Mouse (Mus musculus) gonadal fat pad, adult 2 months (tissue): ENCODE results near the gene Cnksr1. TPM values are rescaled to one million over a fixed set of nuclear protein-coding genes. Genes with fewer than 3 reads are reported as not detected.
"Not testable (repeated sequence)": the region's sequence is repeated elsewhere in the genome, so short reads cannot be mapped to it uniquely, and the experiment has no call there.

Experiments used
- DNase-seq: peaks from one replicate; pipeline ENCODE4 v3.0.0-alpha.2; 2012; ENCODE audit warnings: low read depth
- polyA plus RNA-seq: library from polyadenylated mRNA; depleted of rRNA; stranded (reverse); fragments of >200 nt; gene quantifications from 2 replicates; pipeline ENCODE4 v1.2.3, GENCODE M21; 2012; rRNA removed

The Cnksr1 gene
- polyA plus RNA-seq: 8.7 and 10.3 TPM in 2 replicates

DNA sequence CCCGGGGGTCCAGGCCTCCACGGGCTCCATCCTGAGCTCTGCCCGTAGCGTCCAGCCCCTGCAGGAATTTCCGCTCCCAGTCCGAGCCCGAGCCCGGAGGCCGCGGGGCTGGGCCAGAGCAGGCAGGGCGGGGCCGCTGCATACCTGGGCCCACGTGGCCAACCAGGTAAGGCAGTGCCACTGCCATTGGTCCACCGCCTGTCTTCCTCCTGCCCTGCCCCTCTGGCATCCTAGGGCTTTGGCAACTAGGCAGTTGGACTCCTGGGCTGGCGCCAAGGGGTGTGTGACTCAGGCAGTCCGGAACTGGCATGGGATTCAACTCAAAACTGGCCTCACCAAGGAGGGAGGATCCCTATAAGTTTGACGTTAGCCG lies at the start of gene Cnksr1:
TSS of gene Cnksr1 (minus strand) at position 121 of the 373 bp plus-strand sequence.
- DNase-seq: peak; percentile 86

GRCm38 (mm10) chr4:134287575-134288025 lies 49.4 kb upstream of the Cnksr1 start, which contains the start of gene Pdik1l:
Gene Pdik1l, minus strand, starts transcription at chr4:134287895.
- no peak for DNase-seq

DNA sequence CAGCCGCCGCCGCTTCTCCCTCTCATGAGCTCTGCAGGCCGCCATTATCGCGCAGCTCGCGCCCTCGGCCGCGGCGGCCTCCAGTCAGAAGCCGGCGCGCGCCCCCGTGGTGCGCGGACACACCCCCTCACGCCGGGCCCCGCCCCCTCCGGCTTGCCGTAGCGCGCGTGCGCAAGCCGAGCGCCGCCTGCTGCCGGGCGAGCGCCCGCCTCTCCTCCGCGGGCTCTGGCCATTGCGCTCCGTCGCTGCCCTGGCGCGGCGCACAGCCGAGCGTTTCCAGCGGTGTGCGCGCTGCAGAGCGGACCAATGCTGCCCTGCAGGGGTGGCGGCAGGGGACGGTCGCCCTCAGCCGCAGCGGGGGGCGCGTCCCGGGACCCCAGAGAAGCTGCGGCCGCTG lies 49.0 kb upstream of the Cnksr1 start:
- no peak for DNase-seq

DNA sequence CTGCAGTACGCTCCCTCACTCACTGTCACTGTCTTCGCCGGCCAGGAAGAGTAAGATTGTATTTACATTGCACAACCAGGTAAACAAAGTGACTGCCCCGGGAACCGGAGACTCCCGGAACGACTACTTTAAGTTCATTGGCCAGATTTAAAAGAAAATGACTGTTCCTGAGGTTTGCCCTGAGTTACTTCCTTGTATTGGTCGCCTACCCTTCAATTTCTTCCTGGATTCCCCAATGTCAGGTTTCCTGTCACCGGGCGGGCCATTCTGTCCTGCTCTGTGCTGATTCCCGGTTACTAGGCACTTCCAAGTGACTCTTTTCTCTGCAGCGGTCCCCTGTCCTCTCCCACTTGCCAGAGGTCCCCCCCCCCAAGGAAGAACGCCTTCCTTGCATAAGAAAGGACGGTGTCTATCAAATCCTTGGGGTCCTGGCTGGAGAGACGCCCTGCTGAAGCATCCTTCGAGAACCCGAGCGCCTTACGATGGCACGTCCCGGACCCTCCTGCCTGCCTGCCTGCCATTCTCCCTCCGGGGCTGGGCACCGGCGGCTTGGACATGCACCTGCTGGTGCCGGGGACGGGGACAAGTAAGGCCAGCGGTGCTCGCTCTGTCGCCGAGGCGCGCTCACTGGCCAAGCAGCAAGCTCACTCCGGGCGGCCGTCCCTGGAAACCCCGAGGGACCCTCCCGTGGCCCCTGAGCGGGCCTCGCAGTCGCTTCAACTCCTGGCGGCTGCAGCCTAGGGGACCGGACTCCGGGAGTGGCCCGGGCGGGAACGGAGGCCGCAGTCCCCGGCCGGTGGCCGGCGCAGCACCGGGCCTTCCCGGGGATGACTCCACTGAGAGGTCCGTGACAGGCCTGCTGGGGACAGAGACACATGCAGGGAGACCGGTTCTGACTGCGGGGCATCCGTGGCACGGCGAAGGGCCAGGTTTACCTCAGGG lies 48.3 kb upstream of the Cnksr1 start:
- DNase-seq: no peak

GRCm38 (mm10) chr4:134284942-134285341 lies 46.7 kb upstream of the Cnksr1 start:
- no peak for DNase-seq

DNA sequence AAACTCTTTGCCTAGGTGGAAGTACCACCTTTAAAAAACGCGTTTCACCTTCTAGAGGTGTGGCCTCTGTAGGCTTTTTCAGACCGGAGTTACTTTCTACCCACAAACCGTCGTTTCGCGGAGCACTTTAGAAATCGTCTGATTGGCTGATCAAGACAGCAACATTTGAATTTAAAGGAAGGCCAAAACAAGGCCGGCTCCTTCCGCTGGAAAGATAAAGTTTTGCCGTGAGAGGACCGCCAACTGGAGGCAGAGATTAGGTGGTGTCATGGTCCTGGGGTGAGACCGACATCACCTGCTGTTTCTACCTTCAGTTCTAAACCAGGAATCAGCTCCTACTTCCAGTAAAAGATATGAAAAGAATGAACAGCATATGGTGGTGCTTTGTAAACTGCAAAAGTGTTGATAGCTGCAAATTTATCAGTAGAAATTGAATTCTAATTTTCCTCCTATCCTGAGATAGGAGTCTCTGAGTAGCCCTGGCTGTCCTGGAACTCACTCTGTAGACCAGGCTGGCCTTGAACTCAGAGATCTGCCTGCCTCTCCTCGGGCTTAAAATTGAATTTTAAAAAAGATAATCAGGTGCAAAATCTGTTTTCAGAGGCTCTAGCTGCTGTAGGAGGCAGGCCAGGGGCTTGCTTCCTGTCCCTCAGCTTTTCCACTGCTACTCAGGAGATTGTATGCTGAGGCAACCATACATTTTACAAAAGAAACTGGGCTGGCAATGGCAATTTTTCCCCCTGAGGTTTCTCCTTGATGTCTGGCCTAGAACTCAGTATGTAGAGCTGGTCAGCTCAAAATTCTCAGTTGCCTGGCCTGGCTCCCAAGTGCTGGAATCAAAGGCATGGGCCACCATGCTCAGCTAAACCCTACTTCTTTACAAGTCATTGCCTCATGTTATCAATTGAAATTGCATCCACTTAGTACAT lies 35.5 kb upstream of the Cnksr1 start:
- peak; percentile 68 for DNase-seq

DNA sequence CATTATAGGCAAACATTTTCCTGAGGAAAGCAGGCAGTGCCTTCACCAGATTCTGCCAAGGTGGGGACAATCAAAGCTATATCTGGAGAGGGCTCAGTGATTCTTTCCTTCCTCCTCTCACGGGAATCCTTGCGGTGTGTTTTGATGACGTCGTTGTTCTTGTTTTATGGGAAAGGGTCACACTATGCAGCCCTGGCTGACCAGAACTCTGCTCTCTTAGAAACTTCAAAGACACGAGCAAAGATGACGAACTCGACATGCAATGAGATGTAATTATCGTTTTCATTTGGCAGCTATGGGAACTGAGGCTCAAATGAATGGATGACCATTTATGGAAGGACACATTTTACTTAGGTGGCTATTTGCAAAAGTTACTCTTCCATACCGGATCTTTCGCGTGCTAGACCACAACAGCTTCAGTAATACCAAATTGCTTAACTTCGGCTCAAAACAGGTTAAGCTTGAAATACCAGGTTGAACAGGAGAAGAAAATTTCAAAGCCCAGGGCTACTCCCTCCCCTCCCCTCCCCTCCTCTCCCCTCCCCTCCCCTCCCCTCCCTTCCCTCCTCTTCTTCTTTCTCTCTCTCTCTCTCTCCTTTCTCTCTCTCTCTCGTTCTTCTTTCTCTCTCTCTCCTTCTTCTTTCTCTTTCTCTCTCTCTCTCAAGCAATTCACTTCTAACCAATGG lies 34.7 kb upstream of the Cnksr1 start:
- no peak for DNase-seq

DNA sequence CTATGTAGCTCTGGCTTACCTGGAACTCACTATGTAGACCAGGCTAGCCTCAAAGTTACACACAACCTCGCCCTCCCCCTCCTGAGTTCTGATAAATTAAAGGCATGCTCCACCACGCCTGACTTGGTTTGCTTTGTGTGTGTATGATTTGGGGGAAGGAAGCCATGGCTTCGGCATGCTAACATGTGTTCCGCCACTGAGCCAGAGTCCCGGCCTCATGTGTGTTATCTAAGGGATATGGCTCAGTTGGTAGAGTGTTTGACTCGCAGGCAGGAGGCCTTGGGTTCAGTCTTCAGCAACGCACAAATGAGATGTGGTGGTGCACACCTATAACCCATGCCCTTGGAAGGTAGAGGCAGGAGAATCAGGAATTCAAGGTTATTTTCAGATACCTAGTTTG lies 33.8 kb upstream of the Cnksr1 start:
- no peak for DNase-seq

- DNase-seq: not testable (repeated sequence)
Measured at GRCm38 (mm10) chr4:134269622-134270021, 31.4 kb upstream of the Cnksr1 start.

DNA sequence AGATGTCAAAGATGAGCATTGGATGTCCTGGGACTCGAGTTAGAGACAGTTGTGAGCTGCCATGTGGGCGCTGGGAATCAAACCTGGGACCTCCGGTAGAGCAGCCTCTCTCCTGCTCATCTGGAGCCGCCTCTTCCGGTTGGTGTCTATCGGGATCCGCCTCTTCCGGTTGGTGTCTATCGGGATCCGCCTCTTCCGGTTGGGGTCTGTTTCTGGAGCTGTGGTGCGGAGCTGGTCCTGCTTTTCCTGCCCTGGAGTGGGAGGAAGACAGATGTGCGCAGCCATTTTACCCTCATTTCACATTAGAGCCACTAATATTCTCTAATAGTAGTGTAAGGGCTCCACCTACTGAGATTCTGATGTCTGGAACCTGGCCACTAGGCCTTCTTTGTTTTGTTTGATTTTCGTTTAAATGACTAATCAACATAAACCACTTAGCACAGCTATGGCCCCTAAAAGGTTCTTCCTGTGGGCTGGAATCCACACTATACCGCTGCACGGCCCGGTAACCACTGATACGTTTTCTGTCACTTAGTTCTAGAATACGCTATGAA lies 30.0 kb upstream of the Cnksr1 start:
- DNase-seq: no peak

GRCm38 (mm10) chr4:134265860-134266585 lies 27.8 kb upstream of the Cnksr1 start:
- DNase-seq: no peak

DNA sequence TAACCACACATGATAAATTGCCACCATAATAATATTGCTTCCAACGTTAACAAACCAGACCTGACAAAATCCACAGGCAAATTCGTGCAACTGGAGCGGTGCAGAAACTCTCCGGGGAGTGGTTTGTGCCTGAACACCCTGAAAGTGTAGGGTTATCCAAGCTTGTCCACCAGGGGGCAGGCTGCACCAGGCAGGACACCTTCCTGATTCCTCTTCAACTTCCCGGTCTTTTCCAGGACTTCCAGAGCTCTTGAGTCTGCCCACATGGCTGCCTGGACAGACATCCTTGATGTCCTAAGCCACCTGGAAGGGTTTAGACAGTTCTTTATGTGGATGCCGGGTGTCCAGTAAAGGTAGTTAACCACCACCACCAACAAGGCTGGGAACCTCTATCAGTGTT lies 25.0 kb upstream of the Cnksr1 start:
- no peak for DNase-seq

DNA sequence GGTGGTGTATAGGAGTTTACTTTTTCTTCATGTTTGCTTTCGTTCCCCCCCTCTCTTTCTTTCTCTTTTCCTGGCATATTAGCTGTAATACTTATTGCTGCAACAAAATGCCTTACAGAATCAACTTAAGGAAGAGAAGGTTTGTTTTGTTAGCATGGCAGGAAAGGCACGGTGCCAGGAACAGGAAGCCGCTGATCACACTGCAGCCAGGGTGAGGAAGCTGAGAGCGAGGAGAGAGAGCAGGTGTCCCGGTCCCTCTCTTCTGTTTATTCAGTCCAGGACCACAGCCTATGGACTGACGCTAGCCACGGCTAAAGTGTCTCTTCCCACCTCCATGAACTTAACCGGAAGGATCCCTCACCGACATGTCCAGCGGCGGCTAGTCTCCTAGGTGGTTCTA lies 20.2 kb upstream of the Cnksr1 start:
- DNase-seq: no peak

- no peak for DNase-seq
Measured at GRCm38 (mm10) chr4:134257198-134258009, 19.2 kb upstream of the Cnksr1 start.

GRCm38 (mm10) chr4:134256407-134257197 lies 18.4 kb upstream of the Cnksr1 start:
- no peak for DNase-seq

DNA sequence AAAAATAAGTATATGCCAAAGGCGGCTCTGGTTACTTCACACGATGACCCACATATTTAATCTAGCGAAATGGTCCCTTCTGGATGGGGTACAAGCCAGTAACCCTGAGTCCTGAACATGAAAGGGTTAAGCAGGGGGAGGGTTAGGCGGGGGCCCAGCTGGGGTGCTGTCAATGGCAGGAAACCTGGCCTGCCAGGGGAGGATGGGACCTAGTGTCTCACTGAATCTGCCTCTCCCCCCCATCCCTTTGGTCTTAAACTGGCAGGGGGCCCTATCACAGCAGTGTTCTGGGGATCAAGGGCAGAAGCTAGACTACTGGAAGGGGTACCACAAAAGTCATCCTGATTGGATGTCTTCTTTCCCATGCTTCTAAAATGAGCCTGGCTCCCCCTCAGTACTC lies 17.7 kb upstream of the Cnksr1 start:
- no peak for DNase-seq

DNA sequence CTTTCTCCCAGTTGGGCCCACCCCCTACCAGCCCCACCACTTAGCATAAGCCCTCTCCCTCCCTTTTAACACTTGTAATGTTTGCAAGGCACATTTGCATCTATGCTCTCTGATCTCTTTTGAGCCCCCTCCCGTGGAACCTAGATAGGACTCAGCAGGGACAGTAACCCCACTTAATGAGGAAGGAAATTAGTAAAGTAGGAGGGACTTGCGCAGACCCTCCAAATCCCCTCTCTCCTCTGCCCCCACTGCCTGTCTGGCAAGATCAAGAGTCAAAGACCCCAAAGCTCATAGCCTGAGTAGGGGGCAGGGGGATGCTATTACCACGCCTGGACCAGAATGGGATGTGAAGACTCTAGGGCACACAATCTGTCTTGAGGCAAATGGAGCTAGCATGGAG lies 16.6 kb upstream of the Cnksr1 start:
- no peak for DNase-seq

DNA sequence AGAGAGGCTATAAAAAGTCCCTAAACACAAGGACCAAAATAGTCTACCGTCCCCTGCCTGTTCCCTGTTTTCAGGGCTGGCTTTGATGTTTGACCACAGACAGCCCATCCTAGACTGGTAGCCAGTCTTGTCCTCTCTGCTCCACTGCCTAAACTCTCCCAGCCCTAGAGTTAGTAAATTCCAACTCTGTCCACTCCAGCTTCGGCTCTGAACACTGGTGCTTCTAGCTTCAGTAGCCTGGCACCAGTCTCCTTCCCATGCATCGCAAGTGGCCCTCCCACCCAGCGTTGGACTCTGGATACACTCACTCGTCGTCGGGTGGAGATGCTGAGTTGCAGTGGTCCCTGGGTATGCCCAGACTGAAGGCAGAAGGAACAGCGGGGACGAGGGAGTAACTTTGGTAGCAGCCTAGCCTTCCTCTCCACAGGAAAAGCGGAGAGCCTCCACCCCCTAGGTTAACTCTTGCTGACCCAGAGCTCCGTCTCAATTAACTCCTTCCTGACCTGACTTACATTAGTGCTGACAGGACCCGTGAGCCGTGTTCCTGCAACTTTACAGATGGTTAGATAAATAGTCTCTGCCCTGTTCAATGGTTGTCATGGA lies 15.6 kb upstream of the Cnksr1 start, which contains the start of gene Grrp1:
TSS of gene Grrp1 (minus strand) at position 385 of the 603 bp plus-strand sequence.
- DNase-seq: no peak
